Mouse (Mus musculus): ENCODE data around the gene Selenof. TPM values are rescaled to one million over a fixed set of nuclear protein-coding genes. Genes with fewer than 3 reads are reported as not detected.

Selenof gene
- polyA plus RNA-seq, 1 experiment from 2014 or later, result 464 TPM

DNA sequence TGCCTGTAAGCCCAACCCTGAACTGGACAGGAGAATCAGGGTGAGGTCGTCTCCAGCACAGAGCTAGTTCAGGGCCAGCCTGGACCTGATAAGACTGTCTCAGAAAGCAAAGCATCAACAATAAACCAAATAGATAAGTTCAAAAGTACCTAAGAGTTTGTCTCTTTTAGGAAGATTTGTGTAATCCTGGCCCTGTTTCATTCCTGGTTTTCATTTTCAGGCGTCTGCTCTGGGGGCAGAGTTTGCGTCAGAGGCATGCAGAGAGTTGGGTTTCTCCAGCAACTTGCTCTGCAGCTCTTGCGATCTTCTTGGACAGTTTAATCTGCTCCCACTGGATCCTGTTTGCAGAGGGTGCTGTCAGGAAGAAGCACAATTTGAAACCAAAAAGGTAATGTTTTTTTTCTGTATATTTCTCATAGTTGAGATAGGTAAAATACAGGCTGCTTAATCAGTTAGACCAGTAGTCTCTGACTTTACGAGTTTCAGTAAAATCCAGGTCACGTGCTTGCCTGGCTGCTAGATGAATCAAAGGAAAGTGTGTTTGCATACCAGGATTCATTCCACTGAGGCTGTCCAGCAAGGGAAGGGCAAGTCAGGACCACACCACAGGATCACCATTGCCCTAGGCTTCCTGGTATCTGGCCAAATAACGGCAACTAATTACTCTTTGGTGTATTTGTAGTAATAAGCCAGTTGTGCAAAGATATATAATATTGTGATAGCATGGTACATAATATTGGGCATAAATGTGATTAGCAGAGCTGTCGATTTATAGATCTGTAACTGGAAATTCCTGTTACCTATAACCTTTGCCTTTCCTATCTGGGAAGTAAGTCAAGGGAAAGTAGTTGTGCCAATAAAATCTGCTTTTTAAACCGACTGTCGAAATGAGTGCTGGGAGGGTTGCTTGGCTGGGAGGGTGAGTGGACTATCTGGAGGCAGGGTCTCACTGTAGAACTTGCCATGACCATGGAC, 7.5 kb downstream of the Selenof start:
- no peak for ATAC-seq (ENCODE audit: low FRiP score)
- H3K36me3 ChIP-seq (replicated peaks; ENCODE audit: control insufficient read depth, insufficient read depth), result peaks cover 37% of the 10 kb centered on the region
- WGBS, result 92% methylated on average over 10 of the region's 10 CpGs

GRCm38 (mm10) chr3:144578921-144579320, 8.8 kb downstream of the Selenof start:
- Histone ChIP-seq H3K9ac (no peak overlapping the region), H3K4me2 (replicated peaks) (no peak overlapping the region), H3K36me3 (replicated peaks; ENCODE audit: control insufficient read depth, insufficient read depth) (peaks cover 37% of the 10 kb centered on the region), H3K4me3 (replicated peaks; ENCODE audit: low read length) (no peak overlapping the region), H3K9me3 (ENCODE audit: control insufficient read depth, low read length) (no peaks in the 10 kb centered on the region), H3K27me3 (ENCODE audit: control insufficient read depth, insufficient read depth, low read length) (no peaks in the 10 kb centered on the region), H3K27ac (no peak overlapping the region), H3K4me1 (replicated peaks; ENCODE audit: control insufficient read depth, insufficient read depth, low read length) (no peaks in the 10 kb centered on the region)
- WGBS, result 96% methylated on average over 4 of the region's 4 CpGs
- DNase-seq (ENCODE audit: low spot score) (no peak), ATAC-seq (ENCODE audit: low FRiP score) (no peak)

More for the DNA sequence above, 7.5 kb downstream of the Selenof start:
- no peak overlapping the region for H3K4me3 ChIP-seq (replicated peaks; ENCODE audit: low read length)
- no peak overlapping the region for H3K27ac ChIP-seq
- no peak overlapping the region for H3K4me2 ChIP-seq (replicated peaks)
- H3K27me3 ChIP-seq (ENCODE audit: control insufficient read depth, insufficient read depth, low read length), result no peaks in the 10 kb centered on the region
- no peak for DNase-seq (ENCODE audit: low spot score)
- H3K9me3 ChIP-seq (ENCODE audit: control insufficient read depth, low read length), result no peaks in the 10 kb centered on the region
- H3K9ac ChIP-seq, result no peak overlapping the region
- H3K4me1 ChIP-seq (replicated peaks; ENCODE audit: control insufficient read depth, insufficient read depth, low read length), result no peaks in the 10 kb centered on the region

DNA sequence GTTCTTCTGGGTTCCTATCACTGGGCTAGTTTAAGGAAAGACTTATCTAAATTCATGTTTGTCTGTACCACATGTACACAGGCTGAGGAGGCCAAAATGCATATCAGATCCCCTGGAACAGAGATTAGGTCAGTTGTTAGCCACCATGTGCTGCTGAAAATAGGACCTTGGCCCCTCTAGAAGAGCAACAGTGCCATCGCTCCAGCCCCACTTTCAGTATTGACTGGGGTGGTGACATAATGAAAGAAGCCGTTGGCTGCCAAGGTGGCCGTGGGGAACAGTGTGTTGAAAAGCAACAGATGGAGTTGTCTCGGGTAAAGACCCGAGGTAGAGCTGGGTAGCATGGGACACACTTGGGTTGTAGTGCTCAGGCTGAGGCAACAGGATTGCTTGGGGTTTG, 9.7 kb downstream of the Selenof start:
- Histone ChIP-seq H3K27ac (no peak overlapping the region), H3K4me1 (replicated peaks; ENCODE audit: control insufficient read depth, insufficient read depth, low read length) (no peaks in the 10 kb centered on the region), H3K4me3 (replicated peaks; ENCODE audit: low read length) (no peak overlapping the region), H3K9me3 (ENCODE audit: control insufficient read depth, low read length) (no peaks in the 10 kb centered on the region), H3K4me2 (replicated peaks) (no peak overlapping the region), H3K36me3 (replicated peaks; ENCODE audit: control insufficient read depth, insufficient read depth) (peaks cover 37% of the 10 kb centered on the region), H3K9ac (no peak overlapping the region), H3K27me3 (ENCODE audit: control insufficient read depth, insufficient read depth, low read length) (no peaks in the 10 kb centered on the region)
- ATAC-seq (ENCODE audit: low FRiP score) (peak; percentile 11; the same call in 1 of the 2 replicates), DNase-seq (ENCODE audit: low spot score) (no peak)
- 90% methylated on average over 5 of the region's 5 CpGs for WGBS

- ATAC-seq (ENCODE audit: low FRiP score) (no peak), DNase-seq (ENCODE audit: low spot score) (no peak)
- Histone ChIP-seq H3K9me3 (ENCODE audit: control insufficient read depth, low read length) (no peaks in the 10 kb centered on the region), H3K4me3 (replicated peaks; ENCODE audit: low read length) (no peak overlapping the region), H3K9ac (no peak overlapping the region), H3K4me1 (replicated peaks; ENCODE audit: control insufficient read depth, insufficient read depth, low read length) (no peaks in the 10 kb centered on the region), H3K27me3 (ENCODE audit: control insufficient read depth, insufficient read depth, low read length) (no peaks in the 10 kb centered on the region), H3K36me3 (replicated peaks; ENCODE audit: control insufficient read depth, insufficient read depth) (peaks cover 37% of the 10 kb centered on the region), H3K27ac (no peak overlapping the region), H3K4me2 (replicated peaks) (no peak overlapping the region)
- 82% methylated on average over 7 of the region's 7 CpGs for WGBS
Measured at GRCm38 (mm10) chr3:144580281-144580680, 10.2 kb downstream of the Selenof start.

- Histone ChIP-seq H3K4me3 (replicated peaks; ENCODE audit: low read length) (no peak overlapping the region), H3K27me3 (ENCODE audit: control insufficient read depth, insufficient read depth, low read length) (no peaks in the 10 kb centered on the region), H3K4me2 (replicated peaks) (no peak overlapping the region), H3K27ac (no peak overlapping the region), H3K4me1 (replicated peaks; ENCODE audit: control insufficient read depth, insufficient read depth, low read length) (no peaks in the 10 kb centered on the region), H3K36me3 (replicated peaks; ENCODE audit: control insufficient read depth, insufficient read depth) (peaks cover 42% of the 10 kb centered on the region), H3K9me3 (ENCODE audit: control insufficient read depth, low read length) (no peaks in the 10 kb centered on the region), H3K9ac (no peak overlapping the region)
- 94% methylated on average over 3 of the region's 3 CpGs for WGBS
- no peak for DNase-seq (ENCODE audit: low spot score)
- no peak for ATAC-seq (ENCODE audit: low FRiP score)
Measured at GRCm38 (mm10) chr3:144581842-144582241, 11.7 kb downstream of the Selenof start.

- Histone ChIP-seq H3K27ac (no peak overlapping the region), H3K4me2 (replicated peaks) (no peak overlapping the region), H3K4me3 (replicated peaks; ENCODE audit: low read length) (no peak overlapping the region), H3K36me3 (replicated peaks; ENCODE audit: control insufficient read depth, insufficient read depth) (peaks cover 46% of the 10 kb centered on the region), H3K4me1 (replicated peaks; ENCODE audit: control insufficient read depth, insufficient read depth, low read length) (no peaks in the 10 kb centered on the region), H3K9me3 (ENCODE audit: control insufficient read depth, low read length) (no peaks in the 10 kb centered on the region), H3K9ac (no peak overlapping the region), H3K27me3 (ENCODE audit: control insufficient read depth, insufficient read depth, low read length) (no peaks in the 10 kb centered on the region)
- WGBS, result 98% methylated on average over 4 of the region's 4 CpGs
- no peak for DNase-seq (ENCODE audit: low spot score)
- no peak for ATAC-seq (ENCODE audit: low FRiP score)
Measured at GRCm38 (mm10) chr3:144582306-144582705, 12.2 kb downstream of the Selenof start.

- H3K4me2 ChIP-seq (replicated peaks), result no peak overlapping the region
- no peak overlapping the region for H3K27ac ChIP-seq
- ATAC-seq (ENCODE audit: low FRiP score) (no peak), DNase-seq (ENCODE audit: low spot score) (no peak)
- H3K4me1 ChIP-seq (replicated peaks; ENCODE audit: control insufficient read depth, insufficient read depth, low read length), result no peaks in the 10 kb centered on the region
- H3K36me3 ChIP-seq (replicated peaks; ENCODE audit: control insufficient read depth, insufficient read depth), result peaks cover 36% of the 10 kb centered on the region
- WGBS, result 62% methylated on average over 5 of the region's 5 CpGs
- no peak overlapping the region for H3K4me3 ChIP-seq (replicated peaks; ENCODE audit: low read length)
- no peaks in the 10 kb centered on the region for H3K27me3 ChIP-seq (ENCODE audit: control insufficient read depth, insufficient read depth, low read length)
- no peak overlapping the region for H3K9ac ChIP-seq
- no peaks in the 10 kb centered on the region for H3K9me3 ChIP-seq (ENCODE audit: control insufficient read depth, low read length)
Measured at GRCm38 (mm10) chr3:144583789-144584188, 13.7 kb downstream of the Selenof start.

DNA sequence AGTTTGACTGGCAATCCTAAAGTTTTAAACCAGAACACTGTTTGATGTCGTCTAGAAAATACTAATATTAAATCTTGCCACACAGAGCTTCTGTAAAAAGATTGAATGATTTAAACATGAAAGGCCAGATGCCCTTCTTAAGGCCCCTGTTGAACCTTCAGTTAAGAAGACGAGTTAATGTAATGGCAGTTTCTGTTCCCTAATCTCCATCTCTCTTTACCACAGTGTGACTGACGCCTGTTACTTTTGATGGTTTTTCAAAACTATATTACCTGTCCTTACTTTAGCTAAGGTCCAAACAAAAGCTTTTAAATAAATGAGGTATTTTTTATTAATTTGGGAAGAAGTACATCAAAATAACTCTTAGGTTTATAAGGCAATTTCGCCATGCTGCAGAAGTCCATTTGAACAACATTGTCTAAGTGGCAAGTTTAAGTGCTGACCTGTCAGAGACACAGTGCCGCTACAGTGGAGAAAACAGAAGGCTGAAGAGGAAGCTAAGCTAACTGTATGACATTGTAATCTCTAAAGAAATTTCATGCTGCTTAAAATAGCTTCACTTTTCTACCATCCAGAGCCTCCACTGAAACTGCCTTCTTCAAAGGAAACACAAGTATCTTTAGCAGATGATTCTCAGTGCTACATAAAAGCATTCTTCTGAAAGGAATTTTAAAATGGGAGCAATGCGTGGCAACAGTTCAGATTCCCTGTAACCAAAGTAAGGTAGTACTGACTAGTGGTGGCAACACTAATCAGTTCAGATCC, 14.9 kb downstream of the Selenof start:
- ATAC-seq (ENCODE audit: low FRiP score) (no peak), DNase-seq (ENCODE audit: low spot score) (no peak)
- no peak overlapping the region for H3K4me3 ChIP-seq (replicated peaks; ENCODE audit: low read length)
- H3K4me1 ChIP-seq (replicated peaks; ENCODE audit: control insufficient read depth, insufficient read depth, low read length), result no peaks in the 10 kb centered on the region
- 91% methylated on average over 6 of the region's 6 CpGs for WGBS
- no peak overlapping the region for H3K4me2 ChIP-seq (replicated peaks)
- H3K9me3 ChIP-seq (ENCODE audit: control insufficient read depth, low read length), result no peaks in the 10 kb centered on the region
- H3K27me3 ChIP-seq (ENCODE audit: control insufficient read depth, insufficient read depth, low read length), result no peaks in the 10 kb centered on the region
- H3K27ac ChIP-seq, result no peak overlapping the region
- no peak overlapping the region for H3K9ac ChIP-seq
- peaks cover 25% of the 10 kb centered on the region; the same call in 1 of the 2 replicates for H3K36me3 ChIP-seq (replicated peaks; ENCODE audit: control insufficient read depth, insufficient read depth)

DNA sequence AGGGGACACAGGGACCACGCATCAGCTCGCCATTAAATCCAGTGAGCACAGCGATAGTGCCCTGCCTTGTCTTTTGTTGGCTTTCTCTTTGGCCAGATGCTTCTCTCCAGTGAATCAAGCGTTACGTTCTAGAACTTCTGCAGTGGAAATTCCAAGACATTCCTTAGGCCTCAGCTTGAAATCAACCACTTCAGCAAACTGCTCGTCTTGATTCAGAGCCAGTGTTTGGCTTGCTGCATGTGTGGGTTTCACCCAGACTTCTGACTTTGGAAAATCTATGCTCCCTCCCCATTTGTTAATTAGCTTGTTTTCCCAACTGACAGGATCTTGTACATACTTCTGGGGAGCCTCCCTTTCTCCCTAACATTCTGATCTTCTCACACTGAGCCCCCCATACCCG, 16.6 kb downstream of the Selenof start:
- no peak for ATAC-seq (ENCODE audit: low FRiP score)
- Histone ChIP-seq H3K36me3 (replicated peaks; ENCODE audit: control insufficient read depth, insufficient read depth) (peaks cover 32% of the 10 kb centered on the region), H3K4me2 (replicated peaks) (no peak overlapping the region), H3K9ac (no peak overlapping the region), H3K4me3 (replicated peaks; ENCODE audit: low read length) (no peak overlapping the region), H3K27ac (no peak overlapping the region), H3K4me1 (replicated peaks; ENCODE audit: control insufficient read depth, insufficient read depth, low read length) (no peaks in the 10 kb centered on the region), H3K27me3 (ENCODE audit: control insufficient read depth, insufficient read depth, low read length) (no peaks in the 10 kb centered on the region), H3K9me3 (ENCODE audit: control insufficient read depth, low read length) (no peaks in the 10 kb centered on the region)
- 85% methylated on average over 7 of the region's 7 CpGs for WGBS
- no peak for DNase-seq (ENCODE audit: low spot score)

Data from hindbrain, embryonic 14.5 days (tissue).